Mouse (Mus musculus) heart, postnatal 0 days (tissue): Measurements from ENCODE around the gene Gm8879. TPM values are rescaled to one million over a fixed set of nuclear protein-coding genes. Genes with fewer than 3 reads are reported as not detected.
"Not testable (repeated sequence)": the region's sequence is repeated elsewhere in the genome, so short reads cannot be mapped to it uniquely, and the experiment has no call there.

Experiments
- ATAC-seq: fragments of 200-750 bp; cut with Nextera tagmentation; 2 replicates; pipeline ENCODE4 v1.8.0; 2017; ENCODE audit warnings: low read depth, moderate number of reproducible peaks, moderate library complexity; ENCODE audit not compliant: insufficient read depth
- DNase-seq: peaks from one replicate; pipeline ENCODE4 v3.0.0-alpha.2; 2016; ENCODE audit warnings: low spot score
- H3K27ac ChIP-seq: fragments of 300-500 bp; sonication (generic); 2 replicates; pipeline ENCODE4 v1.5.1; 2014; ENCODE audit warnings: low read depth, mild to moderate bottlenecking
- H3K27me3 ChIP-seq: fragments of 300-500 bp; sonication (generic); 2 replicates; pipeline ENCODE4 v1.6.1; 2014; ENCODE audit warnings: low read length, mixed read lengths; ENCODE audit not compliant: control insufficient read depth, insufficient read depth
- H3K36me3 ChIP-seq: fragments of 300-500 bp; sonication (generic); replicated peaks from 2 replicates; pipeline ENCODE4 v1.6.1; 2014; ENCODE audit warnings: low read length, mixed read lengths; ENCODE audit not compliant: control insufficient read depth, insufficient read depth
- H3K4me1 ChIP-seq: fragments of 300-500 bp; sonication (generic); 2 replicates; pipeline ENCODE4 v1.6.1; 2014; ENCODE audit warnings: antibody characterized with exemption; ENCODE audit not compliant: control insufficient read depth, insufficient read depth
- H3K4me2 ChIP-seq: fragments of 300-500 bp; sonication (generic); 2 replicates; pipeline ENCODE4 v1.6.1; 2014; ENCODE audit warnings: low read depth, mild to moderate bottlenecking, low read length, moderate library complexity
- H3K4me3 ChIP-seq: fragments of 300-500 bp; sonication (generic); 2 replicates; pipeline ENCODE4 v1.5.1; 2014; ENCODE audit warnings: low read depth, low read length
- H3K9ac ChIP-seq: fragments of 300-500 bp; sonication (generic); replicated peaks from 2 replicates; pipeline ENCODE4 v1.6.1; 2014; ENCODE audit warnings: low read depth, low read length, mixed read lengths
- H3K9me3 ChIP-seq: fragments of 300-500 bp; sonication (generic); replicated peaks from 2 replicates; pipeline ENCODE4 v1.6.1; 2016; ENCODE audit warnings: low read length; ENCODE audit not compliant: control insufficient read depth
- WGBS: fragments of 180-500 bp; shearing (Covaris S2); extraction: QIAGEN DNeasy Blood & Tissue Kit; methylation state at CpG from one replicate; pipeline ENCODE4 v1.1.7; 2014; 5-methylcytosine and 5-hydroxymethylcytosine counted together
- polyA plus RNA-seq: library from polyadenylated mRNA; unstranded; fragments of >200 nt; fragmentation: Nextera tagmentation; extraction: Ambion mirVana; gene quantifications from 2 replicates; pipeline ENCODE4 v1.2.1, GENCODE M21; 2015
- total RNA-seq: library from RNA; depleted of rRNA; stranded (reverse); fragments of >200 nt; gene quantifications from 2 replicates; pipeline ENCODE4 v1.2.3, GENCODE M21; 2014; ENCODE audit warnings: low replicate concordance; rRNA removed

Gene Gm8879
- not detected in 2 replicates for total RNA-seq
- not detected in 2 replicates for polyA plus RNA-seq

DNA sequence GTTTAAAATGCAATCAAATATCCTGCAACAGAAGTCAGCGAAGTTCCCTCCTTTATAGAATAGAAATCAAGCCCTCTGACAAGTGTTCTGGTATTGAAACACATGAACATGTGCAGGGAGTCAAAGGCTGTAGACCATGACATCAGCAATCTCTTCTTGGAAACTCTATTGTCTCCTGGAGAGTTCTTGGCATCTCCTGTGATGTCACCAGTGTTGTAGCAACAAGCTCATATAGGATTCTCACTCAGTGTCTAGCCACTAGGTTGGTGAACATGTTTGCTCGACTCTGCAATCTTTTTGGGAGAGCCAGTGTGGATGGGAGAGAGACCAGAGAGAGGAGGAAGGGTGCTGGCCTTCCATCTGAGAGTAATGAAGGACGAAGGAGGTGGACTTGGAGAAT lies at the start of gene Gm8879:
Gene Gm8879, plus strand, starts transcription at position 301 of the 400 bp plus-strand sequence.
- WGBS, result no CpG with 5 or more reads among the region's 3 CpGs
- H3K36me3 ChIP-seq, result not testable (repeated sequence)

DNA sequence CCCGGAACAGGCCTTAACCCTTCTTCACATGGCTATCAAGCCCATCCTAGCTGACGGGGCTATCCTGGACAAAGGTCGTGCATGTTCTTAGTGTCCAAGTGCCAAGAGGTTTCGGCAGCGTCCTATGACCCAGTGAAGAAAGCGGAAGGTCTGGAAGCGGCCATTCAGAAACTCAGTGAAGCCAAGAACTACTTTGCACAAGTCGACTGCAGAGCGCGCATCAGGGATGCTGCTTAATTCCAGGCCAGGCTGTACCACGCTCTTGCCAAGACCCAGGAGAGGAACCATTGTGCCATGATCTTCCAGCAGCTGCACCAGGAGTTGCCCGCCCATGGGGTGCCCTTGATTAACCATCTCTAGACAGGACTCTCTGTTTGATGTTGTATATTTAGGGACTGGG lies 10.6 kb downstream of the Gm8879 start:
- H3K9ac ChIP-seq, H3K4me2 ChIP-seq, H3K4me1 ChIP-seq, DNase-seq, H3K27ac ChIP-seq, H3K4me3 ChIP-seq, H3K27me3 ChIP-seq, ATAC-seq, H3K36me3 ChIP-seq, H3K9me3 ChIP-seq: not testable (repeated sequence)
- 86% methylated on average over 12 of the region's 12 CpGs for WGBS

More for the DNA sequence above, at the start of gene Gm8879:
- not testable (repeated sequence) for H3K4me2 ChIP-seq, H3K4me3 ChIP-seq, H3K27ac ChIP-seq, H3K27me3 ChIP-seq, DNase-seq, H3K4me1 ChIP-seq, ATAC-seq, H3K9ac ChIP-seq, H3K9me3 ChIP-seq

Other genes starting within 250 kb of the Gm8879 start
- not detected in 2 replicates for gene Gm8871, start 179.8 kb upstream of the Gm8879 start, total RNA-seq
- not detected in 2 replicates for gene Gm8871, start 179.8 kb upstream of the Gm8879 start, polyA plus RNA-seq
- not detected in 2 replicates for gene Gm8857, start 179.8 kb upstream of the Gm8879 start, total RNA-seq
- not detected in 2 replicates for gene Gm8857, start 179.8 kb upstream of the Gm8879 start, polyA plus RNA-seq
- gene Gm5861, start 55.4 kb downstream of the Gm8879 start, total RNA-seq, result not detected in 2 replicates
- not detected in 2 replicates for gene Gm5861, start 55.4 kb downstream of the Gm8879 start, polyA plus RNA-seq
- not detected in 2 replicates for gene Gm8890, start 128.4 kb downstream of the Gm8879 start, total RNA-seq
- gene Gm8890, start 128.4 kb downstream of the Gm8879 start, polyA plus RNA-seq, result not detected in 2 replicates
- gene Speer1, start 213.9 kb downstream of the Gm8879 start, total RNA-seq, result not detected in 2 replicates
- not detected in 2 replicates for gene Speer1, start 213.9 kb downstream of the Gm8879 start, polyA plus RNA-seq